Mouse (Mus musculus) gastrocnemius, postnatal 25 days (tissue): ENCODE data around the gene Ankrd27. TPM values are rescaled to one million over a fixed set of nuclear protein-coding genes. Genes with fewer than 3 reads are reported as not detected.

ENCODE experiments used
- DNase-seq: peaks from one replicate; pipeline ENCODE4 v3.0.0; 2022
- total RNA-seq, 2 experiments: library from RNA; stranded (reverse); gene quantifications; 1 replicate in 1 of 2; 2 replicates in 1 of 2; pipeline ENCODE4 v1.2.3; 2021

Ankrd27 gene
- total RNA-seq, 2 experiments from 2014 or later = 7.9 to 11.1 TPM

- DNase-seq = no peak
These were observed 1.8 kb upstream of the Ankrd27 start for GRCm38 (mm10) chr7:35584068-35584785.

- no peak for DNase-seq
These were observed 1.3 kb upstream of the Ankrd27 start for GRCm38 (mm10) chr7:35584786-35585190.

GRCm38 (mm10) chr7:35585191-35586054 is 621 bp upstream of the Ankrd27 start, which contains the start of gene Rgs9bp:
Rgs9bp (minus strand) TSS chr7:35585582.
- DNase-seq = peak; percentile 54

GRCm38 (mm10) chr7:35586906-35587445 is 932 bp downstream of the Ankrd27 start:
- DNase-seq = no peak

GRCm38 (mm10) chr7:35587728-35588127 is 1.7 kb downstream of the Ankrd27 start:
- no peak for DNase-seq

GRCm38 (mm10) chr7:35588680-35589428 is 2.8 kb downstream of the Ankrd27 start:
- DNase-seq = no peak

GRCm38 (mm10) chr7:35589485-35589884 is 3.4 kb downstream of the Ankrd27 start:
- no peak for DNase-seq

GRCm38 (mm10) chr7:35590731-35591191 is 4.7 kb downstream of the Ankrd27 start:
- DNase-seq = no peak

- no peak for DNase-seq
These were observed 8.3 kb downstream of the Ankrd27 start for GRCm38 (mm10) chr7:35594311-35594710.

- no peak for DNase-seq
These were observed 13.4 kb downstream of the Ankrd27 start for GRCm38 (mm10) chr7:35599492-35599891.

- DNase-seq = no peak
These were observed 14.0 kb downstream of the Ankrd27 start for GRCm38 (mm10) chr7:35600031-35600430.

- DNase-seq = no peak
These were observed 15.1 kb downstream of the Ankrd27 start for GRCm38 (mm10) chr7:35601106-35601505.

- no peak for DNase-seq
These were observed 16.7 kb downstream of the Ankrd27 start for GRCm38 (mm10) chr7:35602766-35603165.

GRCm38 (mm10) chr7:35606816-35607215 is 20.8 kb downstream of the Ankrd27 start:
- DNase-seq = no peak

GRCm38 (mm10) chr7:35609245-35609644 is 23.2 kb downstream of the Ankrd27 start:
- DNase-seq = no peak

GRCm38 (mm10) chr7:35617513-35617912 is 31.5 kb downstream of the Ankrd27 start:
- DNase-seq = no peak

- no peak for DNase-seq
These were observed 36.6 kb downstream of the Ankrd27 start for GRCm38 (mm10) chr7:35622626-35623025.

GRCm38 (mm10) chr7:35626038-35626437 is 40.0 kb downstream of the Ankrd27 start:
- no peak for DNase-seq

GRCm38 (mm10) chr7:35627371-35627770 is 41.3 kb downstream of the Ankrd27 start:
- DNase-seq = no peak

- DNase-seq = no peak
These were observed 42.5 kb downstream of the Ankrd27 start for GRCm38 (mm10) chr7:35628496-35628895.

- no peak for DNase-seq
These were observed 50.2 kb downstream of the Ankrd27 start for GRCm38 (mm10) chr7:35636229-35636628.

- no peak for DNase-seq
These were observed 50.8 kb downstream of the Ankrd27 start for GRCm38 (mm10) chr7:35636874-35637273.
